Mouse (Mus musculus) v-Abl transformed pro-B cells (cell line): ENCODE measurements around the gene Cramp1l.
"Not testable (repeated sequence)": the region's sequence is repeated elsewhere in the genome, so short reads cannot be mapped to it uniquely, and the experiment has no call there.

ENCODE experiments used
- in situ Hi-C, 2 experiments: fragments of 400-800 bp; cut with MboI; formaldehyde crosslinking; loops; one replicate each; pipeline ENCODE4 v1.15.1; 2025; ENCODE audit not compliant: unreplicated experiment in 2 of 2

Cramp1l gene

GRCm38 (mm10) chr17:24960135-24960851 is 55.3 kb downstream of the Cramp1l start, which contains the start of gene Jpt2:
TSS of gene Jpt2 (minus strand) at chr17:24960689.
- in situ Hi-C loops, result no loop called here

DNA sequence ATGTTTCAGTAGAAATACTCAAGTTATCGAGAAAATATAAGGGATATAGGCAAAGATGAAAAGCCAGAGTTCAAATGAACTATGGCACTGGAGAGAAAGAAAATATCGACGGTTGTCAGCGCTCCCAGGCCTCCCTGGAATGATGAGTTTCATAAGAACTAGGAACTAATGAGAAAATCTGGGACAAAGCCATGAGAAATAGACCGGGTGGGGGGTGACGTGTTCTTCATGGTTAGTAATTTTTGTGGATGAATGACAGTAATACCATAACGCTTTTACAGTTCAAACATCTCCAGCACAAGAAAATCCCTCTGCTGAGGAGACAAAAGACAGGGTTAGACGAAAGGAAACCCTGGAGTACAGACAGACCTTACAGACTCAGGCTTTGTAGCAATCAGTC is 56.2 kb downstream of the Cramp1l start:
- in situ Hi-C loops, result no loop called here

GRCm38 (mm10) chr17:24953291-24953690 is 62.3 kb downstream of the Cramp1l start:
- in situ Hi-C loops, result no loop called here

DNA sequence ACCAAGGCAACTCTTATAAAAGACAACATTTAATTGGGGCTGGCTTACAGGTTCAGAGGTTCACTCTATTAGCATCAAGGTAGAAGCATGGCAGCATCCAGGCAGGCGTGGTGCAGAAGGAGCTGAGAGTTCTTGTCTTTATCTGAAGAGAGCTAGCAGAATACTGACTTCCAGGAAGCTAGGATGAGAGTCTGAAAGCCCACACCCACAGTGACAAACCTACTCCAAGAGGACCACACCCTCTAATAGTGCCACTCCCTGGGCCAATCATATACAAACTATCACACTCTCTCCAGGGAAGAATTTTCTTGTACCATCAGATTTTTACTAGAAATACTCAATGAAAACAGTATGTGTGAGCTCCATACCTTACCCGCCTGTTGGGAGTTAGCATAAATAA is 64.9 kb downstream of the Cramp1l start:
- in situ Hi-C loops, result no loop called here

DNA sequence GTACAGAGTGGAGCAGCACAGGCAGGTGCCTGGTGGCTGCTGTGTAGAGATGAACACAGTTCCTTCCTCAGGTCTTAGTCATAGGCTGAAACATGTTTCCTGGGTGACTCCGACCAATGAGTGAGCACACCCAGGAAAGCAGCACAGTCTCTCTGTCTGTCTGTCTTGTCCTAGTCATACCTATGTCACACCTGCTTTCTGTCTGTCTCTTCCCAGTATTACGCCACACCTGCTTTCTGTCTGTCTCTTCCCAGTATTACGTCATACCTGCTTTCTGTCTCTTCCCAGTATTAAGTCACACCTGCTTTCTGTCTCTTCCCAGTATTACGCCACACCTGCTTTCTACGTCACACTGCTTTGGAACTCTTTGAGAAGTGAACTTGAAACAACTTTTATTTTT is 67.4 kb downstream of the Cramp1l start:
- in situ Hi-C loops, result no loop called here

GRCm38 (mm10) chr17:24943589-24943988 is 72.0 kb downstream of the Cramp1l start:
- in situ Hi-C loops, result not testable (repeated sequence)

- in situ Hi-C loops, result no loop called here
These were observed 72.6 kb downstream of the Cramp1l start for GRCm38 (mm10) chr17:24943036-24943435.

- in situ Hi-C loops, result not testable (repeated sequence)
These were observed 73.1 kb downstream of the Cramp1l start for GRCm38 (mm10) chr17:24942453-24942852.

DNA sequence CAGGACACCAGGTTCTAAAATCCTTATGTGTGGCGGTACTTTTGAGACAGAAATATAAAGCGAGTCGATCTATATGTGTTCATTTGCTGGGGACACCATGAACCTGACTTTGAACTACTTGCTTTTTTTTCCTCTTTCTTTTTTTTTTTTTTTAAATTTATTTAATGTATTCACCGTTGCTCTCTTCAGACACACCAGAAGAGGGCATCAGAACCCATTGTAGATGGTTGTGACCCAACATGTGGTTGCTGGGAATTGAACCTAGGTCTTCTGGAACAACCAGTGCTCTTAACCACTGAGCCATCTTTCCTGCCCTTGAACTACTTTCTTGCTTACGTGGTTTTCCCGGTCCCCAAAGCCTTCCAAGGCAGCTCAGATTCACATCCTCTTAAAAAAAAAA is 78.3 kb downstream of the Cramp1l start:
- in situ Hi-C loops, result loop anchor here (5.0 to 10.0 kb wide), 4 partner anchors 80 to 428 kb away; partner anchors contain the start of genes Cramp1l (in 2 of the 2), Ift140 (in 2 of the 2), Tpsb2 (in 1 of the 2) and Tpsg1 (in 1 of the 2)

DNA sequence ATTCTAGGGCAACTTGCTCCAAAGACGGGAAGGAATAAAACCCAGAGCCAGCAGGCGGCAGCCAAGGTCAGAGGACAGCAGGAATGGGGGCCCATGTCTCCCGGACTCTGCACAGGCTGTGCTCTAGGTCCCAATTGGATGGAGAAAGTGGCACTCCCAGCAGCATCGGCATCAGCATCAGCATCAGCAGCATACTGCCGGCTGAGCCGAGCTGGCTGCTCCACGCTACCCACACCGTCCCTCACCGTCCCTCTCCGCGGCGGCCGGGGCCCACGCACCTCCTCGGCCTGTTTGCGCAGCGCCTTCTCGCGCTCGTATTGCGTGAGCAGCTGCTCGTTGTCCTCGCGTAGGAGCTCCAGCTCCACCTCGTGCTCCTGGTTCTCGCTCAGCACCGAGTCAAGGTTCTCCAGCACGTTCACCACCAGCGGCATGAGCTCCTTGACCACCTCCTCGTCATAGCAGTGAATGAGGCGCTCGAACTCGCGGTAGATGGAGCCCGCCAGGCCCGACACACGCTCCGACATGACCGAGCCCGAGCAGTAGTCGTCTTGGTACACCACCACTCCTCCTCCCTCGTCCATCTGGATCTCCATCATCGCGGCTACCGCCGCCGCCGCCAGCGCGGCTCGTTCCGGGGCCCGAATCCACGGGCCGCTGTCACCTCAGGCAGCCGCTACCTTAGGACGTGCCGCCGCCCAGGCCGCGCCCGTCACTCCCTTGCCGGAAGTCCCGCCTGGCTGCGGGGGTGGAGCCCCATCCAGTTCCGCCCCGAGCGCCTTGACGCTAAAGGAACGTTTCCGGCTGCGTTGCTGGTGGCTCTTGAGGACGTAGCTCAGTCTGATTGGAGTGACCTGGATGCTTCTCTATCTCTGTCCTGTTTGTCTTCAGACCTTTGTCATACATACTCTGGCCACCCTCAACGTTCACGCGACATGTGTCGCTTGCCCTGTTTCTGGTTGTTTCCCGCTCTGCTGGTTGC is 79.0 kb downstream of the Cramp1l start, which contains the start of gene Mapk8ip3:
TSS of gene Mapk8ip3 (minus strand) at position 719 of the 979 bp plus-strand sequence.
- in situ Hi-C loops, result loop anchor here (5.0 to 10.0 kb wide), 4 partner anchors 81 to 428 kb away; partner anchors contain the start of genes Cramp1l (in 2 of the 2), Ift140 (in 2 of the 2), Tpsb2 (in 1 of the 2) and Tpsg1 (in 1 of the 2)

DNA sequence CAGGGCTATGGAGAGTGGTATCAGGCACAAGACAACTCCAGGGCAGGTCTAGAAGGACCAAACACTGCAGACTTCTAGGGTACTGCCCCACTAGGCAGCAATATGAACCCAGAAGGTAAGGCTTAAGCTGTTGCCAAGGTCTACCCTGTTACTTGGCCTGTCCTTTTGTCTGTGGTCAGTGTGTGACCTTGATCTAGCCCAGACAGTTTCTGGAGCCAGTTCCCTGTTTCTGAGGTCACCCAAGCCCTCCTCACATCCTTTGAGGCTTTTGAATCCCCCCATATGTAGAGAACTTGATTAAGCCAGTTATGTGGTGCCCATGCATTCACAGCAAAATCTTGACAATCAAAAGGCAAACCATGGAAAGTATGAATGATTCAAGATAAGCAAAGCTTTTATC is 79.9 kb downstream of the Cramp1l start:
- in situ Hi-C loops, result loop anchor here (5.0 to 10.0 kb wide), 4 partner anchors 82 to 429 kb away; partner anchors contain the start of genes Cramp1l (in 2 of the 2), Ift140 (in 2 of the 2), Tpsb2 (in 1 of the 2) and Tpsg1 (in 1 of the 2)

DNA sequence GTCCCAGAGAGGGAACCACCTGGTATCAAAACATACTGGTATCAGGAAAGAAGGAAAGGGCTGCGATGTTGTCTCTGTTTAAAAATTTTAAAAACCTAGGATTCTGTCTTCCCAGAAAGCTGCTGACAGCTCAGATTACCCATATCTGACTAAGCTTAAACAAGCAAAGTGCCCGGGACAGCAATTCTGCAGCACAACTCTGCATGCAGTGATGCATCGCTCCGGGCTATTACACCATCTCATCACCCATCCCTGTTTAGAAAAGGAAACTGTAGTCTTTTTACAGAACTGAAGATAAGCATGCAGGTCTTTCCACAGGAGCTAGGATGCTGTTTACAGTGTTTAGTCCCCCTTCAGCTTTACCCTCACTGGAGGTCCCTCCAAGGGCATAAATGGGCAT is 80.7 kb downstream of the Cramp1l start:
- in situ Hi-C loops, result loop anchor here (5.0 to 10.0 kb wide), 4 partner anchors 82 to 430 kb away; partner anchors contain the start of genes Cramp1l (in 2 of the 2), Ift140 (in 2 of the 2), Tpsb2 (in 1 of the 2) and Tpsg1 (in 1 of the 2)

DNA sequence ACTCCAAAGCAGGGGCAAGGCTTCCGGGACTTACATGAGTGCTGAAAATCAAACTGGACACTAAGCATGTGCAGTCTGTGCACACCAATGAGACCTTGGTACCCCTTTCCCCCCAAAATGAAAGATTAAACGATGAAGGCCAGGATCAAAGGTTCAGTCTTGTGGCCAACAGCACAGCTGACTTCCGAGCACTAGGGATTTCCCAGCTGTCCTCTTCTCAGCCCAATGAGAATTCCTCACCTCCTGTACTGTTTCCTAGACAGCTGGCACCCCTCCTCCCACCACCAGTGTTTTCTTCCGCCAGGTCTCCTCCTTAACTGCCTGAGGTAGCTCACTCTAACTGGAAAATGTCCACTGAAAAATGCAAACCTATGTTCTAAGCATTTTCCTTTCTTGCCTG is 82.4 kb downstream of the Cramp1l start:
- in situ Hi-C loops, result loop anchor here in 1 of 2 experiments (10.0 kb wide), 1 partner anchor 432 kb away; the partner anchor contains the start of genes Tpsb2 and Tpsg1

DNA sequence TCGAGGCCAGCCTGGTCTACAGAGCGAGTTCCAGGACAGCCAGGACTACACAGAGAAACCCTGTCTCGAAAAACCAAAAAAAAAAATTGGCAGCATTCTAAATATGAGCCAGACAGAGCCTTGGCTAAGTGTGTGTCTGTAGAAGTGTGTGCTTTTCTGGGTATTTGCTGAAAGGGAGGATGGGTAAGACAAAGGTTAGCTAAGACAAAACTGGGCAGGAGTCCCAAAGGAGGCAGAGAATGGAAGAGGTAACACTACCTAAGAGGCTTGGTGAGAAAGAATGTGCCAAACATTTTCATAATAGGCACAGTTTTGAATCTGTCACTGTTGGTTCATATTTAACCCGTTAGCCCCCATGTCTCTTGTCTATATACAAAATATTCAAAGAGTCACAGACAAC is 83.2 kb downstream of the Cramp1l start:
- in situ Hi-C loops, result loop anchor here in 1 of 2 experiments (10.0 kb wide), 1 partner anchor 432 kb away; the partner anchor contains the start of genes Tpsb2 and Tpsg1

DNA sequence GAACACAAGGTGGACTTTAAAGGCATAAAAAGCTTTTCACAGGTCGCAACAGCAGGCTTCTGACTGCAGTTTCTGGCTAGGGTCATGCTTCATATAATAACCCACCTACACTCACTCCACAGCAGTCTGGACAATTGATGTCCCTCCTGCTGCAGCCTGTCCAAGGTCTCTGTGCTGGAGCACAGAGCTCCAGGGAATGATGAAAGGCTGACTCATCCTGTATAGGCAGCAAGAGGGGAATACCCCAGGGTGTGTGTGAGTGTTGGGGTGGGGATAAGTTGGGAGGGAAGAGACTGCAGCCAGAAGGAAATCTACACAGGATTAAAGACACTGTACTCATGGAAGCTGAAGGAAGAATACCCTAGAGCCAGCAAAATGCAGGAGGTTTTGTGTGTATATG is 86.1 kb downstream of the Cramp1l start:
- in situ Hi-C loops, result no loop called here

DNA sequence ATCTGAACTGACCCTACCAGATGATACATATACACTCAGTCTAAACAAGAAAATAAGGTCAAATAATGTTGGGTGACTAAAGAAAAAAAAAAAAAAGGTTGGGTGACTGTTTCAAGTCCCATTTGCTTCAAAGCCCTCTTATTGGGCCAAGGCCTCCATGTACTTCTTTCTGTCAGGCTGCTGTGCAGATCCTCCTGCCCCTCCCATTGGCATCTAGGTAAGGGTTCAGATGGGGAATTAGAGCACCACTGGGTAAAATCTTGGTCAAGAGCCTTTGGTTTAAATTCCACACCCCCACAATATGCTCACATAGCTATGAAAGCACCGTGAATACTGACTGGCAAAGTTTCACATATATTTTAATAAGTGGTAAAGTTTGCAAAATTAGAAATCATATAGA is 92.3 kb downstream of the Cramp1l start:
- in situ Hi-C loops, result no loop called here

DNA sequence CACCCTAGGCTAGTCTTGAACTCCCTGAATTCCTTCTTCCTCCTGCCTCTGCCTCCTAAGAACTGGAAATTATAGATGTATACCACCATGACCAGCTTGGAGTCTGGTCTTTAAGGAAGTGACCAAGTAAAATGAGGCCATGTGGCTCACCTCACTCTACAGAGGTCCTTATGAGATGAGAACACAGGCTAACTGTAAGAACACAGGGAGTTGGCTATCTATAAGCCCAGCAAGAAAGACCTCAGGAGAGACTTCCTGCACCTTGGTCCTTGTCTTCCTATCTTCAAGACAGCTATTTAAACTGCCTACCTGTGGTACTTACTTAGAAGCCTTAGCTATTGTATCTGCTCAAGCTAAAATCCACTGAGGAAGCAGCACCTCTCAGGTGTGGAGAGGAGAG is 101.6 kb downstream of the Cramp1l start:
- in situ Hi-C loops, result no loop called here
